ENCODE assay signal across 29 mouse cellular contexts in genomic region chr1:167699706-167700105, GRCm38 (mm10). TPM values are rescaled to one million over a fixed set of nuclear protein-coding genes. Genes with fewer than 3 reads are reported as not detected.
"Had no signal": no experiment of that assay in that cellular context is flagged by ENCODE, and none has a peak within 500 bp of the region (broad histone marks: within the 10 kb centered on the region; RNA-seq: fewer than 3 reads in every experiment).

No protein-coding gene starts in this region.

- ATAC-seq: hindbrain, postnatal 0 days; intestine, postnatal 0 days had no signal

- H3K4me2 ChIP-seq: heart, embryonic 12.5 days; hindbrain, embryonic 13.5 days; hindbrain, embryonic 15.5 days; limb, embryonic 12.5 days; liver, embryonic 11.5 days; liver, embryonic 13.5 days; liver, embryonic 15.5 days had no signal

- H3K36me3 ChIP-seq: heart, embryonic 12.5 days; hindbrain, embryonic 13.5 days; hindbrain, embryonic 15.5 days; limb, embryonic 10.5 days; limb, embryonic 12.5 days; liver, embryonic 13.5 days; liver, embryonic 15.5 days had no signal

- H3K4me1 ChIP-seq: heart, embryonic 12.5 days; hindbrain, embryonic 13.5 days; hindbrain, embryonic 15.5 days; limb, embryonic 10.5 days; liver, embryonic 13.5 days; liver, embryonic 15.5 days had no signal

- DNase-seq: gastrocnemius, postnatal 14 days; gastrocnemius, postnatal 36 days; heart, adult 2 months; heart, postnatal 10 days; heart, postnatal 36 days; kidney, adult 18-20 months; kidney, adult 8-10 months; kidney, postnatal 10 days; kidney, postnatal 25 days; kidney, postnatal 4 days; liver; liver, embryonic 13.5 days had no signal

- H3K4me3 ChIP-seq: heart, adult 2 months; heart, embryonic 12.5 days; hindbrain, embryonic 13.5 days; hindbrain, embryonic 15.5 days; layer of hippocampus, adult 2 months; left cerebral cortex, adult 2 months; limb, embryonic 10.5 days; limb, embryonic 12.5 days; liver, embryonic 13.5 days; liver, embryonic 15.5 days had no signal

- H3K9ac ChIP-seq: heart, embryonic 12.5 days; hindbrain, embryonic 13.5 days; hindbrain, embryonic 15.5 days; limb, embryonic 12.5 days; liver, embryonic 13.5 days; liver, embryonic 15.5 days had no signal

- H3K9me3 ChIP-seq: hindbrain, embryonic 13.5 days; hindbrain, embryonic 15.5 days; limb, embryonic 10.5 days; limb, embryonic 12.5 days; liver, embryonic 13.5 days; liver, embryonic 15.5 days had no signal

- H3K27ac ChIP-seq: heart, adult 2 months; hindbrain, embryonic 13.5 days; hindbrain, embryonic 15.5 days; hindbrain, postnatal 0 days; layer of hippocampus, adult 2 months; left cerebral cortex, adult 2 months; limb, embryonic 10.5 days; limb, embryonic 12.5 days; liver, embryonic 13.5 days; liver, embryonic 15.5 days had no signal

RNA-seq across cellular contexts. Expression of gene Lmx1a, which starts 10.7 kb away (rescaled TPM):
- total RNA-seq: heart, adult 2 months; heart, postnatal 10 days; heart, postnatal 36 days; hematopoietic stem cell, adult 5-6 weeks; left cerebral cortex, adult 2 months; left cerebral cortex, postnatal 14 days; left cerebral cortex, postnatal 36 days had no signal
- polyA plus RNA-seq: heart, embryonic 14.5 days; heart, embryonic 16.5 days; kidney, embryonic 14.5 days had no signal
